Mouse (Mus musculus) midbrain, embryonic 14.5 days (tissue): ENCODE measurements around the gene Gm28308. TPM values are rescaled to one million over a fixed set of nuclear protein-coding genes. Genes with fewer than 3 reads are reported as not detected.

Experiments
- ATAC-seq: fragments of 200-750 bp; cut with Nextera tagmentation; 2 replicates; pipeline ENCODE4 v1.8.0; 2017; ENCODE audit warnings: moderate number of reproducible peaks, moderate library complexity; ENCODE audit not compliant: low FRiP score, low TSS enrichment
- DNase-seq: peaks from one replicate; pipeline ENCODE4 v3.0.0-alpha.2; 2015
- H3K27ac ChIP-seq: fragments of 300-500 bp; sonication (generic); replicated peaks from 2 replicates; pipeline ENCODE4 v1.5.1; 2014; ENCODE audit warnings: mild to moderate bottlenecking, low read depth, low read length, moderate library complexity
- H3K27me3 ChIP-seq: fragments of 300-500 bp; sonication (generic); 2 replicates; pipeline ENCODE4 v1.6.1; 2014; ENCODE audit warnings: low read length, control low read depth, mixed read lengths; ENCODE audit not compliant: control insufficient read depth, insufficient read depth
- H3K36me3 ChIP-seq: fragments of 300-500 bp; sonication (generic); 2 replicates; pipeline ENCODE4 v1.6.1; 2014; ENCODE audit warnings: low read length, control low read depth; ENCODE audit not compliant: control insufficient read depth, insufficient read depth
- H3K4me1 ChIP-seq: fragments of 300-500 bp; sonication (generic); 2 replicates; pipeline ENCODE4 v1.6.1; 2014; ENCODE audit warnings: mild to moderate bottlenecking, antibody characterized with exemption, low read length, control low read depth; ENCODE audit not compliant: control insufficient read depth, insufficient read depth
- H3K4me2 ChIP-seq: fragments of 300-500 bp; sonication (generic); 2 replicates; pipeline ENCODE4 v1.6.1; 2014; ENCODE audit warnings: mild to moderate bottlenecking, low read length, moderate library complexity
- H3K4me3 ChIP-seq: fragments of 300-500 bp; sonication (generic); replicated peaks from 2 replicates; pipeline ENCODE4 v1.5.1; 2014; ENCODE audit warnings: low read depth, low read length
- H3K9ac ChIP-seq: fragments of 300-500 bp; sonication (generic); replicated peaks from 2 replicates; pipeline ENCODE4 v1.6.1; 2014; ENCODE audit warnings: mild to moderate bottlenecking, low read length, moderate library complexity
- H3K9me3 ChIP-seq: fragments of 300-500 bp; sonication (generic); 2 replicates; pipeline ENCODE4 v1.6.1; 2016; ENCODE audit warnings: low read length, control low read depth, mixed read lengths; ENCODE audit not compliant: control insufficient read depth
- WGBS: fragments of 180-500 bp; shearing (Covaris S2); extraction: QIAGEN DNeasy Blood & Tissue Kit; methylation state at CpG from one replicate; pipeline ENCODE4 v1.1.7; 2014; 5-methylcytosine and 5-hydroxymethylcytosine counted together
- polyA plus RNA-seq: library from polyadenylated mRNA; unstranded; fragments of >200 nt; fragmentation: Nextera tagmentation; extraction: Ambion mirVana; gene quantifications from 2 replicates; pipeline ENCODE4 v1.2.1, GENCODE M21; 2014

Gene Gm28308
- polyA plus RNA-seq, 1 experiment from 2014 or later: not detected

DNA sequence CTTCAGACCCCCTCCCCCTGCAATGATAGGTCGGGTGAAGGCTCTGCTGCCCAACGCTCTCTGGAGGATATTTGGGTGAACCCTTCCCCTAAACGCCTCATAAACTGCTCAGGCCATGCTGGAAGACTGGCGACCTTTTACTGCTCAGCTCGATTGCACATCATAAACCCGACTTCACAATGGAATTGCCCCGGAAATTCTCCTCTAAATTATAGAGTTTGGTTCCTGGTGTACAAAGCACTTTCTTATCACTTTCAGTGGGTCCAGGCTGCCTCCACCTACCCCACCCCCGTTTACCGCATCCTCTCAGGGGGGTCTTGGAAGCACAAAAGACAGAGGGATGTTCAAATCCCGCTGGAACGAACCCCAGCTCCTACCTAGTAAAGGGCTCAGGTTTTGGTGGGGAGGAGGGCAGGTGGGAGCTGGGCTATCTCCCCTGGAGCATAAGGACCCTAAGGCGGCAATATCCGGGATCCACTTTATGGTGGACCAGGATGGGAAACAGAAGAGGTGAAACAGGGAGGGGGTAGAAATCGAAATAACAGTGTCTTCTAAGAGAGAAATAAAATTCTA, 5.6 kb upstream of the Gm28308 start:
- H3K27me3 ChIP-seq: peaks cover 98% of the 10 kb centered on the region
- DNase-seq (no peak), ATAC-seq (no peak)
- no peak overlapping the region for H3K4me2 ChIP-seq
- H3K27ac ChIP-seq: no peak overlapping the region
- 5% methylated on average over 14 of the region's 14 CpGs for WGBS
- 0 out of 2 replicates have a peak, but pooled peaks cover 3% of the 10 kb centered on the region for H3K4me1 ChIP-seq
- no peaks in the 10 kb centered on the region for H3K9me3 ChIP-seq
- H3K9ac ChIP-seq: no peak overlapping the region
- no peak overlapping the region for H3K4me3 ChIP-seq
- H3K36me3 ChIP-seq: no peaks in the 10 kb centered on the region

DNA sequence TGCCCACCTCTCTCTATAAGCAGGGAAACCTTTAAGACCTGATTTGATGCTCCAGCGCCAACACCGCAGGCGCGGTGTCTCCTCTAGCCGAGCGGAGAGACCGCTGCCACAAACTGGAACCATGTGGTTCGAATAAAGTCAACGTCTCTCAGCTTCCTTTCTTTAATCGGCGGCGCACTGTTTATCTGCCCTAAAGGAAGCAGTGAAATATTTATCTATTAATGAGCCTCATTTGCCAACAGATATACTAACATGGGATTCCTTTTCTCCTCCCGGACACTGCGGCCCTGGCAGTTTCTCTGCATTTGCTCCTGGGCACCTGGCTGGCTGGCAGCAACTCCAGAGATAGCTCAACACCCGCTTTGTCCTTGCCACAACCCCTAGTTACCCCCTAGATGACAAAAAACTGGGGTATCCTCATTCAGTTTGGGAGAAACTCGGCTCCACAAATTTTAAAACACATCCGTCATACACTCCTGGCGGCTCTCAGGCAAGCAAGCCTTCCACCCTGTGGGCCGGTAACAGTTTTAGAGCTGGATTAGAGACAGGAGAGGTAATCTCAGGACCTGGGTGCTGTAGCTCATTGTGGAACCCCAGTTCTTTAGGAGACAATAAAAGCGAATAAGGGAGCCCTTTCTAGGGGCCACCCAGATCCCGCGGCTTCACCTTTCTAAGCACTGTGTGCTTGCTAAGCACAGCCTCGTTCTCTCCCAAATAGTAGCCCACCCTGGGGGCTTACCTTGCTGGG, 4.9 kb upstream of the Gm28308 start:
- Histone ChIP-seq H3K27ac (no peak overlapping the region), H3K4me1 (0 out of 2 replicates have a peak, but pooled peaks cover 3% of the 10 kb centered on the region), H3K27me3 (peaks cover 98% of the 10 kb centered on the region), H3K4me2 (no peak overlapping the region), H3K9me3 (no peaks in the 10 kb centered on the region), H3K36me3 (no peaks in the 10 kb centered on the region), H3K4me3 (no peak overlapping the region), H3K9ac (no peak overlapping the region)
- no peak for DNase-seq
- WGBS: 4% methylated on average over 23 of the region's 23 CpGs
- no peak for ATAC-seq

DNA sequence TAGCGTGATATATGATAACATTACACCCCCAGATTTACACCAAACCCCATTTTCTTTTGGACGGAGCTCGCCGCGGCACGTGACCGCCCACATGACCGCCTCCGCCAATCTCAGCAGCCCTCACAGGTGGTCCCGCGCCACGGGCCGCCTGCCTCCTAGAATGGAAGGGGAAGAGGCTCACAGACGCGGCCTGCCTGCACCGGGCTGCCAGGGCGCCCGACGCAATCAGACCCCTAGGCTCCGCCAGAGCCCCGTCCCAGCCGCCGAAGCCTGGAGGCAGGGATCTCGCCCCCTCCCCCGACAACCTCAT, 4.3 kb upstream of the Gm28308 start:
- Histone ChIP-seq H3K4me2 (peak overlapping the region; percentile 28), H3K4me3 (peak overlapping the region; percentile 15; the same call in 1 of the 2 replicates), H3K27me3 (peaks cover 98% of the 10 kb centered on the region), H3K9ac (no peak overlapping the region), H3K9me3 (no peaks in the 10 kb centered on the region), H3K4me1 (0 out of 2 replicates have a peak, but pooled peaks cover 3% of the 10 kb centered on the region), H3K36me3 (no peaks in the 10 kb centered on the region), H3K27ac (no peak overlapping the region)
- ATAC-seq (no peak), DNase-seq (no peak)
- WGBS: under 1% methylated on average over 25 of the region's 25 CpGs

- no peak overlapping the region for H3K27ac ChIP-seq
- peak overlapping the region; percentile 15; the same call in 1 of the 2 replicates for H3K4me3 ChIP-seq
- H3K36me3 ChIP-seq: no peaks in the 10 kb centered on the region
- WGBS: 2% methylated on average over 60 of the region's 60 CpGs
- no peak overlapping the region for H3K9ac ChIP-seq
- DNase-seq (no peak), ATAC-seq (no peak)
- no peaks in the 10 kb centered on the region for H3K9me3 ChIP-seq
- H3K4me1 ChIP-seq: 0 out of 2 replicates have a peak, but pooled peaks cover 3% of the 10 kb centered on the region
- H3K4me2 ChIP-seq: peak overlapping the region; percentile 28
- peaks cover 98% of the 10 kb centered on the region for H3K27me3 ChIP-seq
These were observed 3.7 kb upstream of the Gm28308 start for GRCm38 (mm10) chr6:52216691-52217458.

DNA sequence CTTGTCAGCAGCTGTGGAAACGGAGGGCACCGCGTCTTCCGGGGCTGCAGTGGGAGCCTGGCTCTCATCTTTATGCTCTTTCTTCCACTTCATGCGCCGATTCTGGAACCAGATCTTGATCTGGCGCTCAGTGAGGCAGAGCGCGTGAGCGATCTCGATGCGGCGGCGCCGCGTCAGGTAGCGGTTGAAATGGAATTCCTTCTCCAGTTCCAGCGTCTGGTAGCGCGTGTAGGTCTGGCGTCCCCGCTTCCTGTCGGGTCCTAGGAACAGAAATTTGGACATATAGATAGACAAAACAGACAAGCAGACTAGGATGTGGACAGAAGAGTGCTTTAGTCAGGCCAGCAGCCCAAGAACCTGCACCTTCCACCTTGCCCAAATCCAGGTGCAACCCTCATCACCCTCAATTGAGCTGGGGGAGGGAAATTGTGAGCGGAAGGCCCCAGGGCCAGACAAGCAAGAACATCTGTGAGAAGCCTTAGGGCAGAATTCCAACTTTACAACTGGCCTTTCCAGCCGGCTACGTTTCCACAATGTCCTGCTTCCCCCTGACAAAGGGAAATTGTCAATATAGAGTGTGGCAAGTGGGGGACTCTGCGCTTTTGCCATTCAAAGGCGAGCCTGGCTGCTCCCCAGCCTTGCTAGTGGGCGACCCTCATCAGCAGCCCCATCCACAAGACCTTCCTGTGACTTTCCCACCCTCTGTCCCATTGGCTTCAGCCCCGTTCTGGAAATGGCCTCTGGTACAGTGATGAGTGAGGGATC, 2.8 kb upstream of the Gm28308 start:
- Histone ChIP-seq H3K4me2 (no peak overlapping the region), H3K4me1 (0 out of 2 replicates have a peak, but pooled peaks cover 3% of the 10 kb centered on the region), H3K4me3 (no peak overlapping the region), H3K9me3 (no peaks in the 10 kb centered on the region), H3K27ac (no peak overlapping the region), H3K27me3 (peaks cover 99% of the 10 kb centered on the region), H3K36me3 (no peaks in the 10 kb centered on the region), H3K9ac (no peak overlapping the region)
- no peak for DNase-seq
- no peak for ATAC-seq
- 2% methylated on average over 30 of the region's 30 CpGs for WGBS

GRCm38 (mm10) chr6:52215070-52215469, 1.9 kb upstream of the Gm28308 start:
- peaks cover 98% of the 10 kb centered on the region for H3K27me3 ChIP-seq
- no peak for ATAC-seq

GRCm38 (mm10) chr6:52214271-52214670, 1.1 kb upstream of the Gm28308 start:
- Histone ChIP-seq H3K9me3 (no peaks in the 10 kb centered on the region), H3K4me1 (0 out of 2 replicates have a peak, but pooled peaks cover 3% of the 10 kb centered on the region), H3K9ac (no peak overlapping the region), H3K4me3 (no peak overlapping the region), H3K36me3 (no peaks in the 10 kb centered on the region), H3K4me2 (no peak overlapping the region), H3K27me3 (peaks cover 98% of the 10 kb centered on the region), H3K27ac (no peak overlapping the region)
- DNase-seq: no peak
- no peak for ATAC-seq
- 13% methylated on average over 5 of the region's 5 CpGs for WGBS

More at GRCm38 (mm10) chr6:52215070-52215469, 1.9 kb upstream of the Gm28308 start:
- no peaks in the 10 kb centered on the region for H3K36me3 ChIP-seq
- no peak overlapping the region for H3K4me2 ChIP-seq
- 0 out of 2 replicates have a peak, but pooled peaks cover 3% of the 10 kb centered on the region for H3K4me1 ChIP-seq
- DNase-seq: no peak
- H3K9me3 ChIP-seq: no peaks in the 10 kb centered on the region
- H3K9ac ChIP-seq: no peak overlapping the region
- 11% methylated on average over 3 of the region's 3 CpGs for WGBS
- H3K27ac ChIP-seq: no peak overlapping the region
- no peak overlapping the region for H3K4me3 ChIP-seq

- H3K27ac ChIP-seq: no peak overlapping the region
- no peaks in the 10 kb centered on the region for H3K9me3 ChIP-seq
- DNase-seq: no peak
- 3% methylated on average over 22 of the region's 22 CpGs for WGBS
- 0 out of 2 replicates have a peak, but pooled peaks cover 3% of the 10 kb centered on the region for H3K4me1 ChIP-seq
- no peaks in the 10 kb centered on the region for H3K36me3 ChIP-seq
- no peak overlapping the region for H3K4me3 ChIP-seq
- ATAC-seq: no peak
- no peak overlapping the region for H3K4me2 ChIP-seq
- H3K27me3 ChIP-seq: peaks cover 99% of the 10 kb centered on the region
- H3K9ac ChIP-seq: no peak overlapping the region
These were observed 502 bp downstream of the Gm28308 start for GRCm38 (mm10) chr6:52212556-52213118.
